Mouse (Mus musculus) kidney, embryonic 15.5 days (tissue): ENCODE data around the gene Olfr239. TPM values are rescaled to one million over a fixed set of nuclear protein-coding genes. Genes with fewer than 3 reads are reported as not detected.
"Not testable (repeated sequence)": the region's sequence is repeated elsewhere in the genome, so short reads cannot be mapped to it uniquely, and the experiment has no call there.

Source experiments
- ATAC-seq: fragments of 200-750 bp; cut with Nextera tagmentation; replicated peaks from 2 replicates; pipeline ENCODE4 v1.8.0; 2017; ENCODE audit warnings: moderate TSS enrichment; ENCODE audit not compliant: low FRiP score
- H3K27ac ChIP-seq: fragments of 300-500 bp; sonication (generic); 2 replicates; pipeline ENCODE4 v1.5.1; 2015; ENCODE audit warnings: mild to moderate bottlenecking, inconsistent platforms
- H3K27me3 ChIP-seq: fragments of 300-500 bp; sonication (generic); 2 replicates; pipeline ENCODE4 v1.6.1; 2015; ENCODE audit warnings: inconsistent platforms
- H3K36me3 ChIP-seq: fragments of 300-500 bp; sonication (generic); 2 replicates; pipeline ENCODE4 v1.6.1; 2015; ENCODE audit warnings: inconsistent platforms
- H3K4me1 ChIP-seq: fragments of 300-500 bp; sonication (generic); 2 replicates; pipeline ENCODE4 v1.6.1; 2015; ENCODE audit warnings: inconsistent platforms
- H3K4me2 ChIP-seq: fragments of 300-500 bp; sonication (generic); 2 replicates; pipeline ENCODE4 v1.6.1; 2015; ENCODE audit warnings: moderate library complexity, mild to moderate bottlenecking, inconsistent platforms
- H3K4me3 ChIP-seq: fragments of 300-500 bp; sonication (generic); replicated peaks from 2 replicates; pipeline ENCODE4 v1.5.1; 2015; ENCODE audit warnings: mild to moderate bottlenecking, inconsistent platforms
- H3K9ac ChIP-seq: fragments of 300-500 bp; sonication (generic); 2 replicates; pipeline ENCODE4 v1.6.1; 2015; ENCODE audit warnings: mild to moderate bottlenecking, inconsistent platforms
- H3K9me3 ChIP-seq: fragments of 300-500 bp; sonication (generic); replicated peaks from 2 replicates; pipeline ENCODE4 v1.6.1; 2016; ENCODE audit warnings: inconsistent platforms
- WGBS: fragments of 180-500 bp; shearing (Covaris S2); methylation state at CpG from one replicate; pipeline ENCODE4 v1.1.7; 2015; ENCODE audit warnings: mixed read lengths; 5-methylcytosine and 5-hydroxymethylcytosine counted together
- polyA plus RNA-seq: library from polyadenylated mRNA; unstranded; fragments of >200 nt; fragmentation: Nextera tagmentation; extraction: Ambion mirVana; gene quantifications from 2 replicates; pipeline ENCODE4 v1.2.1, GENCODE M21; 2015

The Olfr239 gene
- polyA plus RNA-seq: not detected in 2 replicates

DNA sequence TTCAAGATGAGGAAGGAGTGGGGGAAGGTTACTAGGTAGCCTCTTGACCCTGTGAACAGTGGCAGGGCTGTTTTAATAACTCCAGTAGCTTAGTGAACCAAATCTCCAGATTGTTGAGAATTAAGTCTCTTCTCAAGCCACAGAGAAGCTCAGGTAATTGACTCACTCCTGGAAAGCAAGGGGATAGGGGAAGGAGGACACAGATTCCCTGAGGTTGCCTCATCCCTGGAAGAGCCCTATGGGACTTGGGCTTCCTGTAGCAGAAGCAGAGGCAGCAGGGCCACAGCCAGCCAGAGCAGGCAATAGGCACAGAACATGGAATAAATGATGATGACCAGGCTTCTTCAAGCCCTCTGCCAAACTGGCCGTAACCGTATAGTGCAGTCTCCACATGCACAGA, at the start of gene Olfr239:
Gene Olfr239, plus strand, starts transcription at position 301 of the 400 bp plus-strand sequence.
- not testable (repeated sequence) for H3K9ac ChIP-seq, H3K9me3 ChIP-seq, H3K4me3 ChIP-seq, ATAC-seq, H3K4me1 ChIP-seq, H3K27ac ChIP-seq, H3K4me2 ChIP-seq, H3K27me3 ChIP-seq, H3K36me3 ChIP-seq
- no CpG with 5 or more reads among the region's 2 CpGs for WGBS

- H3K27me3 ChIP-seq, H3K27ac ChIP-seq, H3K9ac ChIP-seq, H3K36me3 ChIP-seq, H3K4me2 ChIP-seq, H3K4me3 ChIP-seq, H3K4me1 ChIP-seq, H3K9me3 ChIP-seq, ATAC-seq: not testable (repeated sequence)
- WGBS: 76% methylated on average over 1 of the region's 1 CpGs
Observed at GRCm38 (mm10) chr17:33168147-33168546, 23.0 kb upstream of the Olfr239 start, which contains the start of gene Olfr55. Gene Olfr55 (plus strand): TSS chr17:33168447.

DNA sequence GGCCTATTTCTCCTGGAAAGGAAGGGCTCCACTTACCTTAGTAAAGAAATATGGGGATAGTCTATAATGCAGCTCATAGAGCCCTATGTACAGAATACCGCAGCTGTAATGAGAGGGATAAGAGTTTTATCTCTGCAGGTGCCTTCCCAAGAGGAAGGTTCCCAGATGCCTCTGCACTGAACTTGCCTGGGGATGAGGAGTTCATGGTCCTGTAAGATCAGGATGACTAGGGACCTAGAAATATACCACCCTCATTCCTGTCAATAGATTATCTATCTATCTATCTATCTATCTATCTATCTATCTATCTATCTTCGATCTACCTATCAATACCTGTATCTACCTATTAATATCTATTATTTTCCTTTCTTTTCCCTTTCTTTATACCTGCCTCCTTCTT, 30.5 kb downstream of the Olfr239 start, which contains the start of gene Olfr1564:
Gene Olfr1564, minus strand, starts transcription at position 101 of the 400 bp plus-strand sequence.
- WGBS: 86% methylated on average over 2 of the region's 2 CpGs
- peaks cover 5% of the 10 kb centered on the region; the same call in 1 of the 2 replicates for H3K9me3 ChIP-seq
- ATAC-seq: no peak
- H3K4me2 ChIP-seq: no peak within 1 kb of the TSS
- no peaks in the 10 kb centered on the region for H3K27me3 ChIP-seq
- no peaks in the 10 kb centered on the region for H3K4me1 ChIP-seq
- H3K36me3 ChIP-seq: no peaks in the 10 kb centered on the region
- H3K27ac ChIP-seq: no peak within 1 kb of the TSS
- no peak within 1 kb of the TSS for H3K4me3 ChIP-seq
- H3K9ac ChIP-seq: no peak within 1 kb of the TSS

- not testable (repeated sequence) for H3K27me3 ChIP-seq, ATAC-seq, H3K4me2 ChIP-seq, H3K4me1 ChIP-seq, H3K27ac ChIP-seq, H3K4me3 ChIP-seq, H3K9ac ChIP-seq, H3K9me3 ChIP-seq
- 96% methylated on average over 1 of the region's 1 CpGs for WGBS
- peaks cover 15% of the 10 kb centered on the region for H3K36me3 ChIP-seq
Observed at GRCm38 (mm10) chr17:33236646-33237045, 45.5 kb downstream of the Olfr239 start.

Other genes with a start within 250 kb of the Olfr239 start
- gene Cyp4f13, start 243.9 kb upstream of the Olfr239 start, polyA plus RNA-seq: 10.8 and 13.3 TPM in 2 replicates
- 9.9 and 12.1 TPM in 2 replicates for gene Zfp472, start 225.5 kb upstream of the Olfr239 start, polyA plus RNA-seq
- gene Zfp952, start 198.2 kb upstream of the Olfr239 start, polyA plus RNA-seq: 11.2 and 11.9 TPM in 2 replicates
- gene Zfp763, start 157.9 kb upstream of the Olfr239 start, polyA plus RNA-seq: 13.9 and 14.9 TPM in 2 replicates
- gene 4921501E09Rik, start 123.2 kb upstream of the Olfr239 start, polyA plus RNA-seq: not detected in 2 replicates
- 6.4 and 8.2 TPM in 2 replicates for gene Zfp563, start 102.0 kb upstream of the Olfr239 start, polyA plus RNA-seq
- gene Morc2b, start 51.6 kb upstream of the Olfr239 start, polyA plus RNA-seq: not detected in 2 replicates
- 0.04 TPM in 1 of 2 replicates, not detected in the other for gene Olfr55, start 22.9 kb upstream of the Olfr239 start, polyA plus RNA-seq
- not detected in 2 replicates for gene Olfr1564, start 30.4 kb downstream of the Olfr239 start, polyA plus RNA-seq
- gene Zfp955a, start 63.8 kb downstream of the Olfr239 start, polyA plus RNA-seq: 17.7 and 17.9 TPM in 2 replicates
- gene Olfr63, start 73.4 kb downstream of the Olfr239 start, polyA plus RNA-seq: 0.04 TPM in 1 of 2 replicates, not detected in the other
- gene Zfp955b, start 98.2 kb downstream of the Olfr239 start, polyA plus RNA-seq: 13.1 and 13.6 TPM in 2 replicates
- 9.1 and 11.8 TPM in 2 replicates for gene Zfp81, start 167.6 kb downstream of the Olfr239 start, polyA plus RNA-seq
- 17.4 and 18.5 TPM in 2 replicates for gene Zfp101, start 203.3 kb downstream of the Olfr239 start, polyA plus RNA-seq
- not detected in 2 replicates for gene Actl9, start 241.6 kb downstream of the Olfr239 start, polyA plus RNA-seq